Mouse (Mus musculus) hindbrain, postnatal 0 days (tissue): Measurements from ENCODE around the gene Iyd. TPM values are rescaled to one million over a fixed set of nuclear protein-coding genes. Genes with fewer than 3 reads are reported as not detected.
A peak's percentile ranks its signal among the peaks of the same experiment; 100 is the strongest.

ENCODE experiments used
- ATAC-seq: fragments of 200-750 bp; cut with Nextera tagmentation; 2 replicates; pipeline ENCODE4 v1.8.0; 2017; ENCODE audit warnings: mild to moderate bottlenecking, moderate TSS enrichment, moderate library complexity
- DNase-seq: peaks from one replicate; pipeline ENCODE4 v3.0.0-alpha.2; 2015; ENCODE audit warnings: low spot score
- H3K27ac ChIP-seq: fragments of 300-500 bp; sonication (generic); 2 replicates; pipeline ENCODE4 v1.5.1; 2014; ENCODE audit warnings: mild to moderate bottlenecking
- H3K27me3 ChIP-seq: fragments of 300-500 bp; sonication (generic); 2 replicates; pipeline ENCODE4 v1.6.1; 2014; ENCODE audit warnings: low read length, mixed read lengths; ENCODE audit not compliant: insufficient read depth
- H3K36me3 ChIP-seq: fragments of 300-500 bp; sonication (generic); 2 replicates; pipeline ENCODE4 v1.6.1; 2014; ENCODE audit warnings: low read length, mixed read lengths; ENCODE audit not compliant: insufficient read depth
- H3K4me1 ChIP-seq: fragments of 300-500 bp; sonication (generic); 2 replicates; pipeline ENCODE4 v1.6.1; 2014; ENCODE audit warnings: antibody characterized with exemption, low read length, mixed read lengths; ENCODE audit not compliant: insufficient read depth
- H3K4me2 ChIP-seq: fragments of 300-500 bp; sonication (generic); 2 replicates; pipeline ENCODE4 v1.6.1; 2014; ENCODE audit warnings: low read depth, mild to moderate bottlenecking, low read length, moderate library complexity, mixed read lengths
- H3K4me3 ChIP-seq: fragments of 300-500 bp; sonication (generic); 2 replicates; pipeline ENCODE4 v1.5.1; 2014; ENCODE audit warnings: low read length
- H3K9ac ChIP-seq: fragments of 300-500 bp; sonication (generic); replicated peaks from 2 replicates; pipeline ENCODE4 v1.6.1; 2014; ENCODE audit warnings: mild to moderate bottlenecking, low read length, moderate library complexity, mixed read lengths
- H3K9me3 ChIP-seq: fragments of 300-500 bp; sonication (generic); 2 replicates; pipeline ENCODE4 v1.6.1; 2016; ENCODE audit warnings: low read length, mixed read lengths
- CTCF ChIP-seq: IDR thresholded peaks from 2 replicates; pipeline ENCODE4 v1.5.1; 2016; ENCODE audit warnings: antibody characterized with exemption, control low read depth, low read depth
- WGBS: fragments of 180-500 bp; shearing (Covaris S2); extraction: QIAGEN DNeasy Blood & Tissue Kit; methylation state at CpG from one replicate; pipeline ENCODE4 v1.1.7; 2014; 5-methylcytosine and 5-hydroxymethylcytosine counted together
- polyA plus RNA-seq: library from polyadenylated mRNA; unstranded; fragments of >200 nt; fragmentation: Nextera tagmentation; extraction: Ambion mirVana; gene quantifications from 2 replicates; pipeline ENCODE4 v1.2.1, GENCODE M21; 2015
- total RNA-seq: library from RNA; depleted of rRNA; stranded (reverse); fragments of >200 nt; gene quantifications from 2 replicates; pipeline ENCODE4 v1.2.3, GENCODE M21; 2014

Gene Iyd
- total and polyA plus RNA-seq, 2 experiments from 2014 or later, result 0.47 to 0.76 TPM

DNA sequence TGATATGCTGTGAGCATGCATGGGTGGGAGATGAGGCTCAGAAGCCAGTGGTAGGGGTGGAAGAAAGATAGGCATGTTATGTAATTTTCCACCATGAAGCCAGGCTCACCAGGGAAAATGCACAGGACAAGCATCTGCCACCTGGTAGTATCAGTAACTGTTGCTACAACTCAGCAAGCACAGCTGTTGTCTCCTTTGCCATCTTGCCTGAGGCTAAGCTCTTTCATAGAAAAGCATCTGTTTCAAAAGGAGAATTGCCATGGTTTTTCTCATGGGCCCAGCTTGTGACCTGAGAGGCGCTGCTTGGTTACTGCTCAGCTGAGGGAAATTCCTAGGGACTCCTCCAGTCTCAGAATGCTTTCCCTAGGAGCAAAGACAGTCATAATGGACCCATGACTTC lies 3.7 kb upstream of the Iyd start:
- no peak overlapping the region for H3K4me2 ChIP-seq
- H3K4me3 ChIP-seq, result no peak overlapping the region
- no peak overlapping the region for H3K9ac ChIP-seq
- no peaks in the 10 kb centered on the region; the same call in 1 of the 2 replicates for H3K27me3 ChIP-seq
- no peak for TF ChIP-seq CTCF
- no peak overlapping the region for H3K27ac ChIP-seq
- DNase-seq (peak; percentile 50), ATAC-seq (no peak)
- no peaks in the 10 kb centered on the region for H3K9me3 ChIP-seq
- 58% methylated on average over 1 of the region's 1 CpGs for WGBS
- no peaks in the 10 kb centered on the region for H3K36me3 ChIP-seq
- peaks cover 4% of the 10 kb centered on the region; the same call in 1 of the 2 replicates for H3K4me1 ChIP-seq

DNA sequence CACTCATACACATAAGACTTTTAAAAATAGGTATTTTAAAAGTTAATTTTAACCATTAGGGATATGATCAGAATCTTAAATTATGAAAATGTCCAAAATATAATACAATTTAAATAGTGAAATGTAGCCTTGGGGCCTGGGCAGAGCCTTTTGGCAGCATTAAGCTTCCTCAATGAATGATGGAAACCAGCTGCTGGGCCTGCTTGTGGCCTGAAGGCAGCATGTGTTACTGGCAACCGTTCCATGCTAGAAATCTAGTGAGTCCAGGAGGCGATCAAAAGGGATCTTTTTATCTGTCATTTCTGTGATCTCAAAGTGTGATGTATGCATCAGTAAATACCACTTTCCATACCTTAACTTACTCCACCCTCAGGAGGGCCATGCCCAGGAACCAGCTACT lies 9.3 kb downstream of the Iyd start:
- H3K27me3 ChIP-seq, result no peaks in the 10 kb centered on the region
- H3K4me3 ChIP-seq, result no peak overlapping the region
- no peaks in the 10 kb centered on the region for H3K36me3 ChIP-seq
- no peak overlapping the region for H3K4me2 ChIP-seq
- no peak overlapping the region for H3K27ac ChIP-seq
- no peaks in the 10 kb centered on the region for H3K9me3 ChIP-seq
- DNase-seq, result no peak
- no peak overlapping the region for H3K9ac ChIP-seq
- 69% methylated on average over 2 of the region's 2 CpGs for WGBS
- TF ChIP-seq CTCF, result no peak
- no peak for ATAC-seq
- H3K4me1 ChIP-seq, result no peaks in the 10 kb centered on the region

DNA sequence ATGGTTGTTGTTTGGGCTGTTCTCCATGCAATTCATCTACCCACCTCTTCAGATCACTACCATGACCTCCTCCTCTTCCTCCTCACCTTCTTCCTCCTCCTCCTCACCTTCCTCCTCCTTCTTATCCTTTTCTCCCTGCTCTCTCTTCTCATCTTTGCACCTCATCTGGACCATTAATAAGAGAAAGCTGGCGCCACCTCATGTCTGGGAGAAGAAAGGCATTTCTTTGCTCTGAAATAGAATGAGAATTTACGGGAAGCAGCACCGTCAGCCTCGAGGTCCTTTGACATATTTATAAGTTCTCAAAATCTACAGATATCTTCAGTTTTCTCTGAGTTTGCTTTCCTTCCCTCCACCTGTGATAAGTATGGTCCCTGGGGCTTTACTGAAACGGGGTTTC lies 15.1 kb downstream of the Iyd start:
- Histone ChIP-seq H3K9me3 (no peaks in the 10 kb centered on the region), H3K27me3 (no peaks in the 10 kb centered on the region), H3K9ac (no peak overlapping the region), H3K36me3 (no peaks in the 10 kb centered on the region), H3K27ac (no peak overlapping the region), H3K4me1 (no peaks in the 10 kb centered on the region), H3K4me2 (no peak overlapping the region), H3K4me3 (no peak overlapping the region)
- TF ChIP-seq CTCF, result 0 out of 2 replicates have a peak, but pooled peaks have one; percentile 21
- DNase-seq (no peak), ATAC-seq (no peak)
- WGBS, result 68% methylated on average over 5 of the region's 5 CpGs

DNA sequence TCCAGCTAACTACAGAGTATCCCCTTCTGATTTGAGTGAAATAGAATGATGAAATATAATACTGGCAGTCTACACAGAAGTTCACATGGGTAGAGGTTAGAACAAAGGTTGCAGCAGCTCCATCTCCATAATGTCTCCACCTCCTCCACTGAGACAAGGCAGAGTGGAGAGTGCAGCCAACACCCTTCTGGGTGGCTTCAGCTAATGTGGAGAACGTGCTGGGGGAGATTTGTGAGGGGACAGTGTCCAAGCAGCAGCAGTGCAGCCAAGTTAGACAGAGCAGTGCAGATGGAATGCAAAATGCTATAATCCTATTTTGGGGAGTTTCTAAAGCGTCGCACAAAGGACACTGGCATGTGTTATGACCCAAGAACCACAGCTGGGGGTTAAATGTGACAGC lies 16.5 kb downstream of the Iyd start:
- Histone ChIP-seq H3K27me3 (no peaks in the 10 kb centered on the region), H3K4me3 (no peak overlapping the region), H3K36me3 (no peaks in the 10 kb centered on the region), H3K9me3 (no peaks in the 10 kb centered on the region), H3K4me2 (no peak overlapping the region), H3K4me1 (no peaks in the 10 kb centered on the region), H3K27ac (no peak overlapping the region), H3K9ac (no peak overlapping the region)
- DNase-seq (no peak), ATAC-seq (no peak)
- WGBS, result 67% methylated on average over 3 of the region's 3 CpGs
- TF ChIP-seq CTCF, result no peak

DNA sequence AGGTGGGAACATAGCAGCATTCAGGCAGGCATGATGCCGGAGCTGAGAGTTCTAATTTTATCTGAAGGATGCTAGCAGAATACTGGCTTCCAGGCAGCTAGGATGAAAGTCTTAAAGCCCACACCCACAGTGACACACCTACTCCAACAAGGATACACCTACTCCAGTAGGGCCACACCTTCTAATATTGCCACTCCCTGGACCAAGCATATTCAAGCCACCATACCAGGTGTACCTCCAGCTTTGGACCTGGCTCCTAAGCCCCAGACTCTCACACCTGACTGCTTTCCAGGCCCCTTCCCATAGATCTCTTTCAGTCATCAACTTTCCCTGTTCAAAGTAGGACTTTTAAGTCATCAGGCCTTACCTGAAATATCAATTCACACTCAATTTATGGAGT lies 19.1 kb downstream of the Iyd start:
- WGBS, result 94% methylated on average over 1 of the region's 1 CpGs
- Histone ChIP-seq H3K9me3 (no peaks in the 10 kb centered on the region), H3K9ac (no peak overlapping the region), H3K27ac (no peak overlapping the region), H3K4me1 (no peaks in the 10 kb centered on the region), H3K27me3 (no peaks in the 10 kb centered on the region), H3K4me3 (no peak overlapping the region), H3K36me3 (no peaks in the 10 kb centered on the region), H3K4me2 (no peak overlapping the region)
- ATAC-seq, result no peak
- no peak for TF ChIP-seq CTCF
- no peak for DNase-seq

DNA sequence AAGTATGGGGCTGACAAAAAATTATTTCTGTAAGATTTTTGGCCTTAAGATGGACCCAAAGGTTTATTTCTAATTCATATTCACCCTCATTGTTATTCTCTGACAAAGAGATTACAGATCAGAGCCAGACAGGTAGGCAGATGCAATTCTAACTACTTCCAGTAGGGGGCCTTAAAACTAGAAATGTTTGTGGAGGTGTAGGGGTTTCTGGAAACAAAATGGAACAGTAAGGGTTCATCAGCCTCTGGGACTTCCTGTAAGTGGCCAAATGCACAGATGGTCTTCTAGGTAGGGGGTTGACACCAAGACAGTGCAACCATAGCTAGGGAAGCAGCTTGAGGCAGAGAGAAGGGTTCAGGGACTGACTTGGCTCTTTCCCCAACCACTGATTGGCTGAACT lies 22.1 kb downstream of the Iyd start:
- no peak for DNase-seq
- no peak overlapping the region for H3K4me2 ChIP-seq
- no peak overlapping the region for H3K4me3 ChIP-seq
- no peak for ATAC-seq
- no peaks in the 10 kb centered on the region; the same call in 1 of the 2 replicates for H3K4me1 ChIP-seq
- no peak overlapping the region for H3K27ac ChIP-seq
- no peaks in the 10 kb centered on the region for H3K27me3 ChIP-seq
- H3K9me3 ChIP-seq, result no peaks in the 10 kb centered on the region
- H3K9ac ChIP-seq, result no peak overlapping the region
- peak; percentile 40 for TF ChIP-seq CTCF
- no peaks in the 10 kb centered on the region for H3K36me3 ChIP-seq

DNA sequence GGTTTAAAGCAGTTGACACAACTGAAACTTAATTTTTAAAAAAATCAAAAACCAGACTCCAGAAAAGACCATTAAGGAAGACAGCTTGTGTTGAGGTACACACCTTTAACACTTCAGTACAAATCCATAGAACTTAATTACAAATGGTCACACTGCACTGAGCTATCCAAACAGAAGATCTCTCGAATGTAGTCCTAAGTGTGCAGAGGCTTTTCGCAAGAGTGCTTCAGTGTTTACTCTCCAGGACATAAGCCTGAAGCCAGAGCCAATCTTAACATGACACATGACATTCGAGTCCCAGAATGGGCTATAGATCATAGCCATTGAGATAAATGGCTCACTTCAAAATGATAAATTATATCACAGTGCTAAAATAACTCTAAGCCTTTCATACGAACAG lies 25.1 kb downstream of the Iyd start:
- DNase-seq, result no peak
- no peak overlapping the region for H3K9ac ChIP-seq
- H3K4me3 ChIP-seq, result no peak overlapping the region
- 56% methylated on average over 4 of the region's 4 CpGs for WGBS
- H3K27ac ChIP-seq, result no peak overlapping the region
- no peaks in the 10 kb centered on the region for H3K27me3 ChIP-seq
- no peak for TF ChIP-seq CTCF
- no peaks in the 10 kb centered on the region for H3K36me3 ChIP-seq
- H3K9me3 ChIP-seq, result no peaks in the 10 kb centered on the region
- H3K4me1 ChIP-seq, result no peaks in the 10 kb centered on the region; the same call in 1 of the 2 replicates
- H3K4me2 ChIP-seq, result no peak overlapping the region
- ATAC-seq, result no peak

DNA sequence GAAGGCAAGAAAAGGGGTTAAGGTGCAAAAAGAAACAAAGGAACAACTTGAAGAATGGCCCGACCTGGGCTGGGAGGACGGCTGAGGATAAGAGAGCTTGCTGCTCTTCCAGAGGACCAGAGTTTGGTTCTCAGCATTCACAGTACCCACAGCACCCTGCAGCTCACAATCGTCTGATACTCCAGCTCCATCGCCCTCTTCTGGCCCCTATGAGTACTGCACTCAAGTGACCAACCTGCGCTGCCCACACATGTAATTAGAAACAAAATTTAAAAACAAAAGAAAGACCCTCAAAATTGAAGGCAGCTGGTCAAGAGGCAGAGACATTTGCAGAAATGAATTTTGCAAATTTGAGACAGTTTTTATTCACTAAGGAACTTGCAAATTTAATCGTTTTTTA lies 27.8 kb downstream of the Iyd start:
- H3K27me3 ChIP-seq, result no peaks in the 10 kb centered on the region
- H3K9me3 ChIP-seq, result no peaks in the 10 kb centered on the region
- H3K27ac ChIP-seq, result no peak overlapping the region
- no peak overlapping the region for H3K4me3 ChIP-seq
- H3K4me1 ChIP-seq, result no peaks in the 10 kb centered on the region; the same call in 1 of the 2 replicates
- 73% methylated on average over 6 of the region's 6 CpGs for WGBS
- no peak for ATAC-seq
- H3K9ac ChIP-seq, result no peak overlapping the region
- no peak overlapping the region for H3K4me2 ChIP-seq
- H3K36me3 ChIP-seq, result no peaks in the 10 kb centered on the region
- peak; percentile 39 for TF ChIP-seq CTCF
- no peak for DNase-seq
